Mouse (Mus musculus) embryonic facial prominence, embryonic 14.5 days (tissue): Measurements from ENCODE around the gene Fam114a1. TPM values are rescaled to one million over a fixed set of nuclear protein-coding genes. Genes with fewer than 3 reads are reported as not detected.

ENCODE experiments used
- ATAC-seq: fragments of 200-750 bp; cut with Nextera tagmentation; 2 replicates; pipeline ENCODE4 v1.8.0; 2017; ENCODE audit warnings: low read depth, moderate number of reproducible peaks, moderate TSS enrichment
- DNase-seq: peaks from one replicate; pipeline ENCODE4 v3.0.0-alpha.2; 2015; ENCODE audit warnings: low spot score
- H3K27ac ChIP-seq: fragments of 300-500 bp; sonication (generic); replicated peaks from 2 replicates; pipeline ENCODE4 v1.5.1; 2014; ENCODE audit warnings: low read depth, mild to moderate bottlenecking, low read length, moderate library complexity
- H3K27me3 ChIP-seq: fragments of 300-500 bp; sonication (generic); replicated peaks from 2 replicates; pipeline ENCODE4 v1.6.1; 2014; ENCODE audit warnings: low read length; ENCODE audit not compliant: control insufficient read depth, insufficient read depth
- H3K36me3 ChIP-seq: fragments of 300-500 bp; sonication (generic); 2 replicates; pipeline ENCODE4 v1.6.1; 2014; ENCODE audit warnings: low read length, mixed read lengths; ENCODE audit not compliant: control insufficient read depth, insufficient read depth
- H3K4me1 ChIP-seq: fragments of 300-500 bp; sonication (generic); 2 replicates; pipeline ENCODE4 v1.6.1; 2014; ENCODE audit warnings: antibody characterized with exemption, low read length; ENCODE audit not compliant: control insufficient read depth, insufficient read depth
- H3K4me2 ChIP-seq: fragments of 300-500 bp; sonication (generic); 2 replicates; pipeline ENCODE4 v1.6.1; 2014; ENCODE audit warnings: low read depth, mild to moderate bottlenecking, low read length, moderate library complexity, mixed read lengths
- H3K4me3 ChIP-seq: fragments of 300-500 bp; sonication (generic); 2 replicates; pipeline ENCODE4 v1.5.1; 2014; ENCODE audit warnings: low read depth, mild to moderate bottlenecking, low read length
- H3K9ac ChIP-seq: fragments of 300-500 bp; sonication (generic); 2 replicates; pipeline ENCODE4 v1.6.1; 2014; ENCODE audit warnings: low read depth, mild to moderate bottlenecking, low read length, moderate library complexity, mixed read lengths
- H3K9me3 ChIP-seq: fragments of 300-500 bp; sonication (generic); 2 replicates; pipeline ENCODE4 v1.6.1; 2016; ENCODE audit warnings: low read length; ENCODE audit not compliant: control insufficient read depth
- WGBS: fragments of 180-500 bp; shearing (Covaris S2); extraction: QIAGEN DNeasy Blood & Tissue Kit; methylation state at CpG from one replicate; pipeline ENCODE4 v1.1.7; 2014; 5-methylcytosine and 5-hydroxymethylcytosine counted together
- polyA plus RNA-seq: library from polyadenylated mRNA; unstranded; fragments of >200 nt; fragmentation: Nextera tagmentation; extraction: Ambion mirVana; gene quantifications from 2 replicates; pipeline ENCODE4 v1.2.1, GENCODE M21; 2014

Gene Fam114a1
- polyA plus RNA-seq, 1 experiment from 2014 or later, result 60.6 TPM

DNA sequence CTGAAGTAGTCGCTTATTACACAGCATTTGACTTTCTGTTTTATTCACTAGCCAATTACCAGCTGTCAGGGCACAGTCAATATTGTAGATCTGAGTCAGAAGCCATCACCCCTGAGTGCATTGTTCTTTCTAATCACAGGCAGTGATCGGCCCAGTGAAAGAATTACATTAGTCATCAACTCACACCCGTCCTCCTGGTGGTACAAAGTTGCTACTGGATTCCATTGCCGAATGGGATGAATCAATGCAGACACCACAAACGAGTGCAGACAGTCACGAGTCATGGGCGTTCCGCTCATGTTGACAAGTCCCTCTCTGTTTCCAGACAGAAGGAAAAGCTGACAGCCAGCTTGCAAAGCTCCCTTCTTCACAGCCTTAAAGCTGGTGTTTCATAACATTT is 22.7 kb downstream of the Fam114a1 start:
- H3K9me3 ChIP-seq, result no peaks in the 10 kb centered on the region
- 67% methylated on average over 8 of the region's 8 CpGs for WGBS
- no peaks in the 10 kb centered on the region for H3K27me3 ChIP-seq
- DNase-seq (peak; percentile 19), ATAC-seq (no peak)
- H3K4me1 ChIP-seq, result no peaks in the 10 kb centered on the region
- H3K36me3 ChIP-seq, result peaks cover 44% of the 10 kb centered on the region
- no peak overlapping the region for H3K9ac ChIP-seq
- H3K4me2 ChIP-seq, result no peak overlapping the region
- H3K27ac ChIP-seq, result no peak overlapping the region
- H3K4me3 ChIP-seq, result no peak overlapping the region

DNA sequence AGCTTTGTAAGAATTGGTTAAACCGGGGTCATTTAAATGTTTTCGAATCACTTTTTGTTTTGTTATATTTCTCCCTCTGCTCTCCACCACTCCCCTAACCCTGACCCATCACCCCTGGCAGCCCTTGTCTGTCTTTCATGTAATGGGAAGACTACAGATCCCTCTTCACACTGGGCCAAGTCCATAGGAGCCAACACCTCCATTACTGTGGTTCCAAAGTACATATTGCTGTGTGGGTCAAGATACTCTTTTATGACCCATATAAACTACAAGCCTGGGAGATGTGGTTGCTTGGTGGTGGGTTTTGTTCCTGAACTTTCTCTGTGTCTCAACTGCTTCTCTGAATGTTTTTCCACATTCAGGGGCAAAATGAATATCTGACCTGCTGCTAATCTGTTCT is 25.5 kb downstream of the Fam114a1 start:
- Histone ChIP-seq H3K27me3 (no peaks in the 10 kb centered on the region), H3K27ac (no peak overlapping the region), H3K4me1 (no peaks in the 10 kb centered on the region), H3K9ac (no peak overlapping the region), H3K4me2 (no peak overlapping the region), H3K9me3 (no peaks in the 10 kb centered on the region), H3K36me3 (peaks cover 47% of the 10 kb centered on the region), H3K4me3 (no peak overlapping the region)
- ATAC-seq, result no peak
- whole genome bisulfite sequencing, result 95% methylated on average over 2 of the region's 2 CpGs
- no peak for DNase-seq

DNA sequence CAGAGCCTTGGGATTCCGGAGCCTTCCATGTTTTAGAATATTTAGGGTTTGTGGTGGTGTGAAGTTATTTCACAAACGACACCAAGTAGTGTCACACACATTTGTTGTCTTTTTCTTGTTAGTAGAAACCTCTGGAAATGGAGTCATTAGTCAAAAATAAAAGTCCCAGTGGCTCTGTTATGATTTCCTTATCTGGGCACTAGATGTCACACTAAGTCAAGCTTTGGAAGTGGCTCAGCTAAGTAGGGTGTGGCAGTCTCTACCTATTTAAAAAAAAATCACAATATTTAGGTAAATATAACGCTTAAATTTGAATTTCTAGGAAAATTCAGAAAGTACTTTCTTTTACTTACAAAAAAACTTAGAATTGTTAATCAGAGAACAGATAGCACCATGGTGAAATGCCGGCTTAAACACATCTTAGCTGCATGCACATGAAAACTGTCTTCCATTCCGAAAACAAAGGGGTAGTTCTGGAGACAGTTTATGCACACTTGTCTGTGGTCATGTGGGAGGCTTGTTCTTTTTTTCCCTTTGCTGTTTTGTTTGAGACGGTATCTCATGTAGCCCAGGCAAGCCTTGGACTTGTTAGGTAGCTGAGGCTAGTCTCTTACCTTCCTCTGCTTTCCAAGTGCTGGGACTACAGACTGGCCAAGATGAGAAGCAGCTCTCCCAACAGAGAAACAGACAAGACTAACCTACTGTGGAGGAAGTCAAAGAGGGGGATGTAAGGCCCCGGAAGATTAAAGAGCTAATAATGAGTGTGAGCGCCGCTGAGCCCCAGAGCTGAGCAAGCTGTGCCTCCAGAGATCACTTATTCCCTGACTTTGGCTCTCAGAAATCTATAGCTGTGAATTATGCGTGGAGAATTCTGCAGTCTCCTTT is 33.3 kb downstream of the Fam114a1 start:
- Histone ChIP-seq H3K9me3 (no peaks in the 10 kb centered on the region), H3K9ac (no peak overlapping the region), H3K36me3 (peaks cover 26% of the 10 kb centered on the region), H3K4me1 (no peaks in the 10 kb centered on the region), H3K4me3 (no peak overlapping the region), H3K27ac (no peak overlapping the region), H3K27me3 (no peaks in the 10 kb centered on the region), H3K4me2 (no peak overlapping the region)
- DNase-seq (peak; percentile 35), ATAC-seq (peak; percentile 67)
- WGBS, result 50% methylated on average over 10 of the region's 10 CpGs

DNA sequence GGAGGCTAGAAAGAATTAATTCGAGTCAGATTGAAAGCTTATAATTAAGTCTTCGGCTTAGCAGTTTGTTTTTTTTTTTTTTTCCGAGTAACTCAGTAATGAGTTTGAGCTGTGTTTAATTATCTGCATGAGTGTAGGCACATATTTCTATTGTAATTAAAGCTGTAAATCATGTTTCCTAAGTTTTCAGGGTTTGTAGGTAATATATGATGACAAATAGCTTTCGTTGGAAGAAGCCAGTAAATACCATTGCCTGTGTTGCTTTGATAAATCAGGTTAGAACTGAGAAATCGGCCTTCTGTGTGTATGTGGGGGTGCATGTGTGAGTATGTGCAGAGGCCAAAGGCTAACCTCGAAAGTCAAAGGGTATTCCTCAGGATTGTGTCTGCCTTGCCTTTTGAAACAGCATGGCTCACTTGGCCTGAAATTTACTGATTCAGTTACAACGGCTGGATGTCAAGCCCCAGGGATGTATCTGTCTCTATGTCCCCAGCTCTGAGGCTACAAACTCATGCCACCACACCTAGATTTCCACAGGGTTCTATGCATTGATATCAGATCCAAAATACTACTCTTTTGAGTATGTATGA is 34.2 kb downstream of the Fam114a1 start:
- H3K4me3 ChIP-seq, result no peak overlapping the region
- H3K36me3 ChIP-seq, result peaks cover 26% of the 10 kb centered on the region
- DNase-seq, result no peak
- no peak overlapping the region for H3K4me2 ChIP-seq
- no peaks in the 10 kb centered on the region for H3K27me3 ChIP-seq
- no peaks in the 10 kb centered on the region for H3K4me1 ChIP-seq
- 37% methylated on average over 7 of the region's 7 CpGs for WGBS
- no peak overlapping the region for H3K9ac ChIP-seq
- no peak overlapping the region for H3K27ac ChIP-seq
- H3K9me3 ChIP-seq, result no peaks in the 10 kb centered on the region
- ATAC-seq, result no peak

DNA sequence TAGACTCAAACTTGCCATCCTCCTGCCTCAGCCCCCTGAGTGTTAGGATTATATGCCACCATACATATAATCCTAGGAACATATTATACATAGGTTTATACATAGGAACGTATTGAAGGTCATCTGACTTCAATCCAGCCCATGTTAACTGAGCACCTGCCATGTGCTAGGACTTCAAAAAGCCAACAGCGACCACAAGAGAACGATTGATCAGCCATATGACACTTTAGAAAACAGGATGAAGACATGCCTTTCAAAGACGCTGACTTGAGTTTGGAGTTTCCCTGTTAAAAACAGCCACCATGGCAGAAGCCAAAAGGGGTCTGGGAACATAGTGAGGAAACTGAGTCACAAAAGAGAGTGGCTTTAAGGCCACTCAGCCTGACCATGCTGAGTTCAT is 35.4 kb downstream of the Fam114a1 start:
- Histone ChIP-seq H3K4me3 (no peak overlapping the region), H3K4me1 (no peaks in the 10 kb centered on the region), H3K27ac (no peak overlapping the region), H3K27me3 (no peaks in the 10 kb centered on the region), H3K9ac (no peak overlapping the region), H3K4me2 (no peak overlapping the region), H3K36me3 (peaks cover 38% of the 10 kb centered on the region), H3K9me3 (peaks cover 4% of the 10 kb centered on the region; the same call in 1 of the 2 replicates)
- ATAC-seq (no peak; the same call in 1 of the 2 replicates), DNase-seq (no peak)
- 92% methylated on average over 4 of the region's 4 CpGs for WGBS

DNA sequence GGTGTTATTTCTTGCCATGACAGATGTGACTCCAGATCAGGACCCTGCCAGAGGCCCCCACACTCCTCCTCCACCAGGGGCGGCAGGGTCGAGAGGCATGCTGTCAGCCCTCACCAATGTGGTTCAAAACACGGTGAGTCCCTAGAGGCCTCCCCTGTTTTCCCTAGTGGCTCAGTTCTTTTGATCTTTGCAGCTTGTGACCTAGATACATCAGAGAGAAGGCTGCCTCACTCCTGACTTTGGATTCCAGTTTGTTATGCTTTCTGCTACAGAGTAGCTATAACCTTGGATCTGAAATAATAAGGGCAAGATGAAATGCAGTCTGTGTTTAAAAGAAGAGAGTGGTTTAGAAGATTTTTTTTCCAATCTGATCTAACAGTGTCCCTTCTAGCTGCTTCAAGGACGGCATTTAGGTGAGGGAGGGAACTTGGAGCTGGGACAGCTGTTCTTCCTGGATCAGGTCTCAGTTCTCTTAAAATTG is 36.2 kb downstream of the Fam114a1 start:
- ATAC-seq (peak; percentile 53), DNase-seq (peak; percentile 37)
- peaks cover 6% of the 10 kb centered on the region; the same call in 1 of the 2 replicates for H3K9me3 ChIP-seq

DNA sequence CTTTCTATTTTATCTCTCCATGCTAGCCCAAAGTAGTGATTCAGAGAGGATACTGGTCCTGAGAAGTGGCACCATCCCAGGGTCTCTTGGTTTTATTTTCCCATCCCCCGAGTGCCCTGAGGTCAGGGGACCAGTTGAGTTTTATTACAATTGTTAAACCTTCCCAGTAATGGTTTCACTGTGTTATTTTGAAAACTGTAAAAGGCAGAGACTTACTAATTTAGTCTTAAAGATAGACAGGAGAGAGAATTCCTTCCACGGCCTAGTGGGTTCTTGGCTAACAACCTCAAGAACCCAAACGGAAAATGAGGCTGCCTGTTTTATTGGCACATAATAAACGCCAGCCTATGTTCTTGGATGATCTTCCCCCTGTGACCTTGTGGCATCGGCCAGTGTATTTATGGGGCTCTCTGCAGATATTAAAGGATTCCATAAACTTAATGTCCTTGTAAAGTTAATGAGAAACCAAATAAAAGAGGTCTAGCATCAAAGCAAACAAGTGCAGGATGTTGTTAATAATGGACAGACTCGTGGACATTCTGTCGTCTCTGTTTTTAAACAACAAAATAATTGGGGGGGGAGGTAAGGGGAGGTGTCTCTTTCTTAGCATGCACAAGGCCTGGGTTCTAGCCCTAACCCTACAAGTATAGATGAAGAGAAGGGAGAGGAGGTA is 42.2 kb downstream of the Fam114a1 start:
- no peak overlapping the region for H3K4me3 ChIP-seq
- H3K27ac ChIP-seq, result no peak overlapping the region
- no peak overlapping the region for H3K9ac ChIP-seq
- no peaks in the 10 kb centered on the region for H3K27me3 ChIP-seq
- peaks cover 6% of the 10 kb centered on the region; the same call in 1 of the 2 replicates for H3K9me3 ChIP-seq
- WGBS, result 78% methylated on average over 7 of the region's 7 CpGs
- DNase-seq, result no peak
- peaks cover 60% of the 10 kb centered on the region for H3K36me3 ChIP-seq
- no peaks in the 10 kb centered on the region for H3K4me1 ChIP-seq
- no peak overlapping the region for H3K4me2 ChIP-seq
- no peak for ATAC-seq

More for the DNA sequence above, 36.2 kb downstream of the Fam114a1 start:
- peaks cover 46% of the 10 kb centered on the region for H3K36me3 ChIP-seq
- H3K4me1 ChIP-seq, result no peaks in the 10 kb centered on the region
- 33% methylated on average over 4 of the region's 4 CpGs for WGBS
- H3K4me2 ChIP-seq, result no peak overlapping the region
- 0 out of 2 replicates have a peak overlapping the region, but pooled peaks have one; percentile 13 for H3K27ac ChIP-seq
- no peak overlapping the region for H3K4me3 ChIP-seq
- no peaks in the 10 kb centered on the region for H3K27me3 ChIP-seq
- H3K9ac ChIP-seq, result no peak overlapping the region

DNA sequence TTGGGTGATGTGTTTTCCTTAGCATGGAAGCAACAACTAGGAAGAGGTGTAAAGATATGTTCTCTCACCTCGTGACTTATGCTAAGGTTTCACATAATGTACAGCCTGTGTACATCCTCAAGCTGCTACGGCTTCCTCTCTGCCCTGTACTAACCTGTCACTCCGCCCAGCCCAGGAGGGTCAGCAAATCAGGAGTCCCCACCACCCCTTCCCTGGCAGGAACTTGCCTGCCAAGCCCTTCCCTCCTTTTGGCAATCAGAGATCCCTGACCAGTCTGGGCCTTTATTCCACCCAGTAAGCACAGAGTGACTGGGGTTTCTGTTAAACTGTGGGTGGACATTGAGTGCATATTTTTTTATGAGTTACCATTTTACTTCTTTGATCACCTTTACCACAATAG is 45.6 kb downstream of the Fam114a1 start:
- Histone ChIP-seq H3K36me3 (peaks cover 58% of the 10 kb centered on the region), H3K4me2 (no peak overlapping the region), H3K9ac (no peak overlapping the region), H3K4me1 (no peaks in the 10 kb centered on the region), H3K27ac (no peak overlapping the region), H3K9me3 (no peaks in the 10 kb centered on the region), H3K4me3 (no peak overlapping the region), H3K27me3 (no peaks in the 10 kb centered on the region)
- no peak for DNase-seq
- no peak for ATAC-seq
- 91% methylated on average over 3 of the region's 3 CpGs for WGBS
